Mouse (Mus musculus) 3T3-L1 (cell line): ENCODE results near the gene Aym1.
"Not testable (repeated sequence)": the region's sequence is repeated elsewhere in the genome, so short reads cannot be mapped to it uniquely, and the experiment has no call there.

Experiments used
- DNase-seq: peaks from one replicate; pipeline ENCODE4 v3.0.0-alpha.2; 2015; ENCODE audit warnings: low read depth, low spot score

Aym1 gene

GRCm38 (mm10) chr5:113357186-113357585, at the start of gene Aym1:
Aym1 (plus strand) TSS chr5:113357294.
- DNase-seq = no peak

GRCm38 (mm10) chr5:113309491-113310376, 47.4 kb upstream of the Aym1 start:
- DNase-seq = no peak

- no peak for DNase-seq
Measured at GRCm38 (mm10) chr5:113310377-113311003, 46.6 kb upstream of the Aym1 start, which contains the start of gene Sgsm1. Sgsm1 (minus strand) TSS chr5:113310786.

GRCm38 (mm10) chr5:113313998-113314397, 43.1 kb upstream of the Aym1 start:
- DNase-seq = no peak

- no peak for DNase-seq
Measured at GRCm38 (mm10) chr5:113323784-113324638, 33.1 kb upstream of the Aym1 start.

GRCm38 (mm10) chr5:113329463-113329862, 27.6 kb upstream of the Aym1 start:
- no peak for DNase-seq

GRCm38 (mm10) chr5:113330202-113330601, 26.9 kb upstream of the Aym1 start:
- no peak for DNase-seq

GRCm38 (mm10) chr5:113332239-113332638, 24.9 kb upstream of the Aym1 start:
- DNase-seq = peak; percentile 9

- DNase-seq = no peak
Measured at GRCm38 (mm10) chr5:113332899-113333298, 24.2 kb upstream of the Aym1 start.

- no peak for DNase-seq
Measured at GRCm38 (mm10) chr5:113334621-113335530, 22.2 kb upstream of the Aym1 start.

- DNase-seq = no peak
Measured at GRCm38 (mm10) chr5:113335732-113336131, 21.4 kb upstream of the Aym1 start.

GRCm38 (mm10) chr5:113336281-113336680, 20.8 kb upstream of the Aym1 start:
- DNase-seq = no peak

GRCm38 (mm10) chr5:113344635-113345386, 12.3 kb upstream of the Aym1 start:
- DNase-seq = no peak

- DNase-seq = no peak
Measured at GRCm38 (mm10) chr5:113345781-113346180, 11.3 kb upstream of the Aym1 start.

GRCm38 (mm10) chr5:113346651-113347050, 10.4 kb upstream of the Aym1 start:
- not testable (repeated sequence) for DNase-seq

- no peak for DNase-seq
Measured at GRCm38 (mm10) chr5:113347593-113347992, 9.5 kb upstream of the Aym1 start.

- no peak for DNase-seq
Measured at GRCm38 (mm10) chr5:113348597-113348996, 8.5 kb upstream of the Aym1 start.

- no peak for DNase-seq
Measured at GRCm38 (mm10) chr5:113349226-113349625, 7.9 kb upstream of the Aym1 start.

GRCm38 (mm10) chr5:113349810-113350209, 7.3 kb upstream of the Aym1 start:
- no peak for DNase-seq

GRCm38 (mm10) chr5:113351768-113352167, 5.3 kb upstream of the Aym1 start:
- no peak for DNase-seq
